Mouse (Mus musculus) layer of hippocampus, adult 9-11 months (tissue): ENCODE data around the gene Fnip2.
A peak's percentile ranks its signal among the peaks of the same experiment; 100 is the strongest.
"Not testable (repeated sequence)": the region's sequence is repeated elsewhere in the genome, so short reads cannot be mapped to it uniquely, and the experiment has no call there.

Experiments
- DNase-seq: peaks from one replicate; pipeline ENCODE4 v3.0.0; 2022

Fnip2 gene

GRCm38 (mm10) chr3:79474911-79475310 is 92.7 kb downstream of the Fnip2 start:
- DNase-seq: peak; percentile 85

DNA sequence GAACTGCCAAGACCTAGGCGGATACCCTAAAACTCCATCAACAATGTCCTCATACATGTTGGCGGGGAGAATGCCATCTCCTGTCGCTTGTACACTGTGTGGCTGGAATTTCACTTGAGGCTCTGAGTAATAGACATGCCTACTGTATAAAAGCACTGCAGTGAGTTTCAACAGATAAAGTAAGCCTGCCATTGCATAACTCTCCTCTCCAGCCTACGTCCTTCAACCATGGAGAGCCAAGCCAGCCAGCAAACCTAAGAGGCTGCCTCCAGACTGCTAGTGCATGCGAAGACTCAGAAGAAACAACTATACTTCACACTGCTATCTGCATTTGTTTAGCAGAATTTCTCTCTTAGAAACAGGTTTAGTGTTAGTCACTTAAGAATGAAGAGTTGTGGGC is 95.2 kb downstream of the Fnip2 start:
- DNase-seq: no peak

DNA sequence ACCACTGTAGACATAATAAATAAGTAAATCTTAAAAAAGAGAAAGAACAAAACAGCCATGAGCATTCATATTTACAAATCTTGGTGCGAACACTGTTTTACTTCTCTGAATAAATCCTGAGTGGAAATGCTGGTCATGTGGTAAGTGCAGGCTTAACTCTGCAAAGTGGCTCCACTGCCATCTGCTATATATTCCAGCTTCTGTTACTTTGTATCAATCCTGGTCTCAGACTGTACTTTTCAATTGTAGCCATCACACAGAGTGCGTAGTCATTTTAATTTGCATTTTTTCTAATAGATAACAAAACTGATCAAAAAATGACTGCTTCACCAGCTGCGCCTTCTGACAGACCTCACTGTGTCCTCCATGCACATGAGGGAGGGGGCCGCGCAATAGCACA is 98.2 kb downstream of the Fnip2 start:
- peak; percentile 60 for DNase-seq

- no peak for DNase-seq
Measured at GRCm38 (mm10) chr3:79458651-79459275, 108.8 kb downstream of the Fnip2 start.

- DNase-seq: no peak
Measured at GRCm38 (mm10) chr3:79455761-79456160, 111.8 kb downstream of the Fnip2 start.

- no peak for DNase-seq
Measured at GRCm38 (mm10) chr3:79452696-79453263, 114.8 kb downstream of the Fnip2 start.

- no peak for DNase-seq
Measured at GRCm38 (mm10) chr3:79449361-79449760, 118.2 kb downstream of the Fnip2 start.

DNA sequence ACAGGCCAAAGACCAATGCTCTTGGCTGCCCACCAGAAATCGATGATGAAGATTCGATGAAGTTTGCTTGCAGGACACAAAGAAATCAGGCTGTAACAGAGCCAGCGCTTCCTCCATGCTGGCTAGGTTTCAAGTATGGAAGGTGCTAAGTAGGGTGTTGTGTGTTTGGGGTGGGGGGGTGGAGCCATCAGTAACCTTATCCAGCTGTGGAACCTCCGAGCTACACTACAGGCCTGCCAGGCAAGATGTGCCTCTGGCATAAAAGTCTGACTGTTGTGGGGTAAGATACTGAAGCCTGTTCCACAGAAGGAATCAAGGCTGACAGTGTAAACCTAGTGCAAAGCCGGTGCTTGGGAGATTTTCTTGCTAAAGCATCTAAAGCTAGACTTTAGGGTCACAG is 119.2 kb downstream of the Fnip2 start:
- no peak for DNase-seq

DNA sequence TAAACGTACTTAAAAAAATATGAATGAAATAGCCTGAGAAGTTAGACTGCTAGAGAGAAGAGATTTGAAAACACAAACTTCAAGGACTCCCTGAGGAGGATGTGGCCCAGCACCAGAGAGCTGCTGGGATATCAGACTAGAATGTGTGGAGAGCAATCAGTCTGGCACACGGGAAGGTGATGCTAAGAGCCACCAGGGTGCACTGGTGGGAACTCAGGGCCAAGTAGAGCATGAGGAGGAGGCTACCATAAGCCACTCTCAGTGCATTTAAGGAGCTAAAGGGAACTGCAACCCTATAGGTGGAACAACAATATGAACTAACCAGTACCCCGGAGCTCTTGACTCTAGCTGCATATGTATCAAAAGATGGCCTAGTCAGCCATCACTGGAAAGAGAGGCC is 120.9 kb downstream of the Fnip2 start:
- not testable (repeated sequence) for DNase-seq

DNA sequence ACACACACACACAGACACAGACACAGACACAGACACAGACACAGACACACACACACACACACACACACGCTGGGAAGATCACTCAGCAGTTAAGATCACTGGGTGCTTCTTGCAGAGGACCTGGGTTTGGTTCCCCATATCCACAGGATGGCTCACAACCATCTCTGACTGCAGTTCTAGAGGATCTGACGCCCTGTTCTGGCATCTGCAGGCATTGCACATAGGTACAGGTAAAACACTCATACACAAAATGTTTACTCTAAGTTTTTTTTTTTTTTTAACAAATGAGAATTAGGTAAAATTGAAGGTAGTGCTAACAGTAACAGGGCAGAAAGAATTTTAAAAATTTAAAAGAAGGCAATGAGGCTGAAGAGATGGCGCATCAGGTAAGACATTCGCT is 121.5 kb downstream of the Fnip2 start:
- no peak for DNase-seq

- DNase-seq: no peak
Measured at GRCm38 (mm10) chr3:79445041-79445440, 122.6 kb downstream of the Fnip2 start.

DNA sequence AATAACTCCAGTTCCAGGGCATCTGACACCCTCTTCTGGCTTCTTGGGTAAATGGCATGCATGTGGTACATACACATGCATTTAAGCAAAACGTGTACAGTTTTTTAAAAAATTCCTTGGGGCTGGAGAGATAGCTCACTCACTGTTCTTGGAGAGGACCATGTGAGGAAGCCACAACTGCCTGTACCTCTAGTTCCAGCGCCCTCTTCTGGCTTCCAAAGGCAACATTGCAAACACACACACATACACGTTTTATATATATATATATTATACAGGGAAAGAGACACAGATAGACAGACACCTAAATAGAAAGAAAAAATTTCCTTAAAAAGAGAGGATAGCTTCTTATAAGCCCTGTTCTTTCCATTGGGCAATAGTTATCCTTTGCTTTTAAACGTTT is 123.7 kb downstream of the Fnip2 start:
- DNase-seq: no peak

- peak; percentile 91 for DNase-seq
Measured at GRCm38 (mm10) chr3:79440976-79441491, 126.6 kb downstream of the Fnip2 start.

DNA sequence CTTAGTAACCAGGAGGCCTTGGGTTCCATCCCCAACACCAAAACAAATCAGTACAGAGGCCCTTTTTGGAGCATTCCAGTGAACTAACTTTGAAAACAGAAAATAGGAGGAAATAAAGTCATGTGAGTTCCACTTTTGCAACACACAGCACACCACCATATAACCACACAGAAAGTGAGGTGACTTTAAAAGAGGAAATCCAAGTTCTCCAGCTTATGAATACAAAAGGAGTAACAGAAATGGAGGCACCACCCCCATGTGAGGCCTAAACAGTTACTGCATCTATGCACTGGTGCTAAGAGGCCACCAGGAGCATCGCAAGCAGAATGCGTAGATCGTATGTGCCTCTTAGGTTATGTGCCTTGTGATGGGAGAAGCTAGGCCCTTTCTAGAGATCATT is 129.3 kb downstream of the Fnip2 start:
- no peak for DNase-seq

DNA sequence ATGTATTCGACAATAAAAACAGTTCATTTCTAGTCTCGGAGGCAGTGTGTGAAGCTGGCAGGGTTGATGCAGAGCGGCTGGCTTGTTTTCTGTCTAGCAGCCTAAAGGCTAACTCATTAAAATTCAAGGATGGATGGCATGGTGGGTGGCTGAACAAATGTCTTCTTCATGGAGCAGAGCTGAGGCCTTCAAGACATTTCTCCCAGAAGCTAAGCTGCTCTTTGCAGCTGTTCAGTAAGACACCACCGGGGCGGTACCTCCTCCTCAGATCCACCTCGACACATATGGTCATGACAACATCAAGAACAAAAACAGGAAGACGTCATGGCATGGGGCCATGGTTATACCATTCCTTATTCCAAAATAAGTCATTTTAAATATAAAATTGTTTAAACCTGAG is 131.4 kb downstream of the Fnip2 start:
- peak; percentile 93 for DNase-seq

DNA sequence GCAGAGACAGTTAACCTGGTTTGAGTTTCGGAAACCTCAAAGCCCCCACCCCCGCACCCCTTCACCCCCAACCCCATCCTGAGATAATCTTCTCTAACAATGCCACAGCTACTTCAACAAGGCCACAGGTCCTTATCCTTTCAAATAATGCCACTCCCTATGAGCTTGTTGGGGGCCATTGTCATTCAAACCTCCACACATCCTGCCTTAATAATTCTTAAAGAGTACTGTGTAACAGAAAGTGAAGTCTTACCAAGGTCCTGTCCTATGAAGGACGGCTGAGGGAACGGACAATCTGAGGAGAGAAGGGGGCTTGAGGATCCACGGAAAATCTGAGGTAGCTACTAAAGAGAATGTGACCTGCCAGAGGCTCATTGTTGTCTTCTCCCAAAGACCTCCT is 132.6 kb downstream of the Fnip2 start:
- DNase-seq: no peak

- DNase-seq: no peak
Measured at GRCm38 (mm10) chr3:79434436-79434835, 133.2 kb downstream of the Fnip2 start.

- no peak for DNase-seq
Measured at GRCm38 (mm10) chr3:79433593-79433992, 134.0 kb downstream of the Fnip2 start.

DNA sequence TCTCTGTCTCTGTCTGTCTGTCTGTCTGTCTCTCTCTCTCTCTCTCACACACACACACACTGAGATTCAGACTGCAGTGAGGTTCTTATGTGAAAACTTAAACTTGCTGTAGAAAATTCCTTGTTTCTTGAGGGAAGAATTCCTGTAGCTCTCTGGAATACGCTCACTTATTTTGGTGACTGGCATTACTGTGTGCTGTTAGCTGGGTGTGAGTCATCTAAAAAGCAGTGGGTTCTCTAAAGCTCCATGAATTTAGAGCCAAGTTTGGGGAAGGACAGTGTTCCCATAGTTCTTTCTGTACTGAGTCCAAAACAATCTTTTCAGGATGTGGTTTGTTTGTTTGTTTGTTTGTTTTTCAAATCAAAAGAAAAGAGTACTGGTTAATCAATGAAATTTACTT is 142.2 kb downstream of the Fnip2 start:
- no peak for DNase-seq

- no peak for DNase-seq
Measured at GRCm38 (mm10) chr3:79418921-79419320, 148.7 kb downstream of the Fnip2 start.

DNA sequence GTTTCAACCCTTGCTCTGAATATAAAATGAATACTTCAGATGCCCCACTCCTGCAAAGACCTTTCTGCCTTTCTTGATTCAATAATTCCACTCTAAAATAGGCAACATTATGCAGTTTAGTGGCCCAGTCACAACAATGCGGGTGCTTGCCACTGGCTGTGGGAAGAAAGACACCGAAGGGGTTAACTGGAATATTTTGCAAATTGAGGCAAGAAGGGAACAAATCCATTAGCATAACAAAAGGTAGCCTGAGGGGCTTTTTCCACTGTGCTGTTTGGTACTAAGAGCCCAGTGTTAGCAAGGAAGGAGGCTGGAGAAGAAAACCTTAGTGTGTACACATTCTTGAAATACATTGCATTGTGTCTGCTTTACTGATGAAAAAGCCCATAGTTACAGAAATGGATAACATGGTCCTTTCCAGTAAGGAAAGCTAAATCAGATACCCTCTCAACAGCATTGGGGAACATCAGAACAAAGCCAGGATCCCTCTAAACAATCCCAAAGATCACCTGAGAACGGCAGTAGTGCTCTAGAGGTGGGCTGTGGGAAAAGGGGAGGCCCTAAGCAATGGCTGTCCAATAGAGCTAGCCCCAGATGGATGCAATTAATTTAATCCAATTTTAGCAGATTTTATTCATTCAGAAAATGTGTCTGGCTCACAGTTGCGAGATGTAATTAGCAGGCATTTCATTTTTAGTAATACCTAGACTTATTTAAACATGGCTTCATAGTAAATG is 150.5 kb downstream of the Fnip2 start:
- DNase-seq: no peak

DNA sequence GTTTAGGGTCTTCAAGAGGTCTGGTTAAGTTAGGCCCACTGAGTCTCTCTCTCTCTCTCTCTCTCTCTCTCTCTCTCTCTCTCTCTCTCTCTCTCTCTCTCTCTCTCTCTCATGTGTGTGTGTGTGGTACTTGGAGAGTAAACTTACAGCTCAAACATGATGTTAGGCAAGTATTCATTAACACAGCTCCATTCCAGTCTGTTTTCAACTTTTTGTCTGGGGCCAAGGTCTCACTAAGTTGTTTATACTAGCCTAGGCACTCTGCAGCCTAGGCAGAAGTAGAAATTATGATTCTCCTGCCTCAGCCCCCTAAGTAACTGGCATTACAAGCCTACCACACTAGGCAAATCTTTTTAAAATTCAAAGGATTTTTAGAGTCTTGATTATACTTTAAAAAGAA is 151.7 kb downstream of the Fnip2 start:
- DNase-seq: no peak

DNA sequence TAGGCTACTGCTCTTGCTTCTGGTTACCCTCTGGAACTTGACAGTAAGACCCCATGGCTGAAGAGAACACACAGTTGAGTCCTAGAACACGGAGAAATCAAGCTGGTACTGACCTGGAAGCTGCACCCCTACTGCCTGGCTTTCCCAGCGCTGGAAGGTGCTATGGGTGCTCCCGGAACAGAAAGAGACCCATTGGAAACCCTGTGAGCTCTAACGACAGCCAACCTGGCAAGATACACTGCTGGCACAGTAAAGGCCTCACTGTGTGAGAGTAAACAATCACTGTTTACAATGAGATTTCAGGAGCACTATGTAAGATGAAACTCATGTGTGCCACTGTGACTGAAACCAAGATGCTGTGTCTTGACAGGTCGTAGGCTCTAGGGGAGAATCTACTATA is 152.5 kb downstream of the Fnip2 start:
- DNase-seq: no peak

DNA sequence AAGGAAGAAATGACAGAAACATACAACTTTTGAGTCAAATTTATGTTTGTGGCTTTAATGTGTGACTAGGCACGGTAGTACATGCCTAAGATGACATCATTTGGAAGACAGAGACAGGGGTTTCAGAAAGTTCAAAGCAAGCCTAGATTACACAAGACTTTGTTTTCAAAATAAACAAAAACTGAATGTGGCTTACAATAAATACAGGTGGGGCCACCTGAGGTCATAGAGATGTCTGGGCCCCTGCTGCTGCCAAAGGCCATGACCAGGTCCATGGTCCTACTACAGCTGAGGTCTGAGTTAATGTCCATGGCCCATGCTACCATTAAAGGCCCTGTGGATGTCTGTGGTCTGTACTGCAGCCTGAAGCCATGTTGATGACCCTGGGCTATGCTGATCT is 154.1 kb downstream of the Fnip2 start:
- DNase-seq: no peak
